Mouse (Mus musculus): ENCODE data around the gene Bicra. TPM values are rescaled to one million over a fixed set of nuclear protein-coding genes. Genes with fewer than 3 reads are reported as not detected.

The Bicra gene
- polyA plus RNA-seq, 1 experiment from 2014 or later = 8.3 TPM

- Histone ChIP-seq H3K9ac (replicated peaks; ENCODE audit: low read depth, low read length) (peak within 1 kb of the TSS; percentile 63), H3K4me3 (ENCODE audit: low read depth, low read length) (peak within 1 kb of the TSS; percentile 62), H3K27ac (ENCODE audit: low read length) (peak within 1 kb of the TSS; percentile 91), H3K9me3 (ENCODE audit: control insufficient read depth, low read depth, low read length) (no peaks in the 10 kb centered on the region), H3K27me3 (ENCODE audit: control insufficient read depth, insufficient read depth, low read length) (no peaks in the 10 kb centered on the region), H3K36me3 (ENCODE audit: control insufficient read depth, insufficient read depth, low read length) (peaks cover 38% of the 10 kb centered on the region), H3K4me1 (ENCODE audit: control insufficient read depth, insufficient read depth, low read length) (peaks cover 16% of the 10 kb centered on the region), H3K4me2 (replicated peaks; ENCODE audit: low read depth, low read length) (peak within 1 kb of the TSS; percentile 86)
- ATAC-seq (ENCODE audit: insufficient number of reproducible peaks, insufficient read depth, low FRiP score, low read depth) = peak; percentile 89
- WGBS = 2% methylated on average over 59 of the region's 59 CpGs
These were observed 101.8 kb downstream of the Bicra start, which contains the start of gene Nop53 for GRCm38 (mm10) chr7:15945721-15946536. TSS of gene Nop53 (minus strand) at chr7:15946074.

- Histone ChIP-seq H3K9ac (replicated peaks; ENCODE audit: low read depth, low read length) (peak overlapping the region; percentile 63), H3K4me3 (ENCODE audit: low read depth, low read length) (peak overlapping the region; percentile 62), H3K27ac (ENCODE audit: low read length) (no peak overlapping the region), H3K9me3 (ENCODE audit: control insufficient read depth, low read depth, low read length) (no peaks in the 10 kb centered on the region), H3K27me3 (ENCODE audit: control insufficient read depth, insufficient read depth, low read length) (no peaks in the 10 kb centered on the region), H3K4me2 (replicated peaks; ENCODE audit: low read depth, low read length) (peak overlapping the region; percentile 86), H3K36me3 (ENCODE audit: control insufficient read depth, insufficient read depth, low read length) (peaks cover 39% of the 10 kb centered on the region), H3K4me1 (ENCODE audit: control insufficient read depth, insufficient read depth, low read length) (peaks cover 16% of the 10 kb centered on the region)
- 9% methylated on average over 8 of the region's 8 CpGs for WGBS
- no peak for ATAC-seq (ENCODE audit: insufficient number of reproducible peaks, insufficient read depth, low FRiP score, low read depth)
These were observed 102.5 kb downstream of the Bicra start for GRCm38 (mm10) chr7:15945211-15945610.

- Histone ChIP-seq H3K36me3 (ENCODE audit: control insufficient read depth, insufficient read depth, low read length) (peaks cover 48% of the 10 kb centered on the region), H3K27me3 (ENCODE audit: control insufficient read depth, insufficient read depth, low read length) (no peaks in the 10 kb centered on the region), H3K4me2 (replicated peaks; ENCODE audit: low read depth, low read length) (no peak overlapping the region), H3K9me3 (ENCODE audit: control insufficient read depth, low read depth, low read length) (no peaks in the 10 kb centered on the region), H3K27ac (ENCODE audit: low read length) (no peak overlapping the region), H3K4me1 (ENCODE audit: control insufficient read depth, insufficient read depth, low read length) (peaks cover 16% of the 10 kb centered on the region), H3K4me3 (ENCODE audit: low read depth, low read length) (no peak overlapping the region), H3K9ac (replicated peaks; ENCODE audit: low read depth, low read length) (no peak overlapping the region; the same call in 1 of the 2 replicates)
- WGBS = 97% methylated on average over 1 of the region's 1 CpGs
- ATAC-seq (ENCODE audit: insufficient number of reproducible peaks, insufficient read depth, low FRiP score, low read depth) = no peak
These were observed 103.4 kb downstream of the Bicra start for GRCm38 (mm10) chr7:15944311-15944710.

- no peak for ATAC-seq (ENCODE audit: insufficient number of reproducible peaks, insufficient read depth, low FRiP score, low read depth)
- Histone ChIP-seq H3K9ac (replicated peaks; ENCODE audit: low read depth, low read length) (no peak overlapping the region), H3K4me3 (ENCODE audit: low read depth, low read length) (no peak overlapping the region), H3K36me3 (ENCODE audit: control insufficient read depth, insufficient read depth, low read length) (peaks cover 70% of the 10 kb centered on the region), H3K27me3 (ENCODE audit: control insufficient read depth, insufficient read depth, low read length) (no peaks in the 10 kb centered on the region), H3K4me2 (replicated peaks; ENCODE audit: low read depth, low read length) (no peak overlapping the region), H3K4me1 (ENCODE audit: control insufficient read depth, insufficient read depth, low read length) (no peaks in the 10 kb centered on the region), H3K27ac (ENCODE audit: low read length) (no peak overlapping the region), H3K9me3 (ENCODE audit: control insufficient read depth, low read depth, low read length) (no peaks in the 10 kb centered on the region; the same call in 1 of the 2 replicates)
- WGBS = 92% methylated on average over 3 of the region's 3 CpGs
These were observed 109.1 kb downstream of the Bicra start for GRCm38 (mm10) chr7:15938621-15939020.

- Histone ChIP-seq H3K4me2 (replicated peaks; ENCODE audit: low read depth, low read length) (no peak overlapping the region), H3K27ac (ENCODE audit: low read length) (no peak overlapping the region), H3K4me1 (ENCODE audit: control insufficient read depth, insufficient read depth, low read length) (no peaks in the 10 kb centered on the region), H3K9me3 (ENCODE audit: control insufficient read depth, low read depth, low read length) (no peaks in the 10 kb centered on the region; the same call in 1 of the 2 replicates), H3K36me3 (ENCODE audit: control insufficient read depth, insufficient read depth, low read length) (peaks cover 61% of the 10 kb centered on the region), H3K9ac (replicated peaks; ENCODE audit: low read depth, low read length) (no peak overlapping the region), H3K27me3 (ENCODE audit: control insufficient read depth, insufficient read depth, low read length) (no peaks in the 10 kb centered on the region), H3K4me3 (ENCODE audit: low read depth, low read length) (no peak overlapping the region)
- no peak for ATAC-seq (ENCODE audit: insufficient number of reproducible peaks, insufficient read depth, low FRiP score, low read depth)
- WGBS = 83% methylated on average over 5 of the region's 5 CpGs
These were observed 110.2 kb downstream of the Bicra start for GRCm38 (mm10) chr7:15937491-15937890.

GRCm38 (mm10) chr7:15933437-15934359 lies 114.0 kb downstream of the Bicra start:
- no peak overlapping the region; the same call in 1 of the 2 replicates for H3K27ac ChIP-seq (ENCODE audit: low read length)
- WGBS = 47% methylated on average over 16 of the region's 16 CpGs
- no peaks in the 10 kb centered on the region for H3K27me3 ChIP-seq (ENCODE audit: control insufficient read depth, insufficient read depth, low read length)
- H3K4me1 ChIP-seq (ENCODE audit: control insufficient read depth, insufficient read depth, low read length) = no peaks in the 10 kb centered on the region
- peaks cover 23% of the 10 kb centered on the region for H3K36me3 ChIP-seq (ENCODE audit: control insufficient read depth, insufficient read depth, low read length)
- no peak overlapping the region for H3K4me2 ChIP-seq (replicated peaks; ENCODE audit: low read depth, low read length)
- no peak; the same call in 1 of the 2 replicates for ATAC-seq (ENCODE audit: insufficient number of reproducible peaks, insufficient read depth, low FRiP score, low read depth)
- no peak overlapping the region for H3K4me3 ChIP-seq (ENCODE audit: low read depth, low read length)
- no peak overlapping the region for H3K9ac ChIP-seq (replicated peaks; ENCODE audit: low read depth, low read length)
- H3K9me3 ChIP-seq (ENCODE audit: control insufficient read depth, low read depth, low read length) = no peaks in the 10 kb centered on the region; the same call in 1 of the 2 replicates

- H3K27me3 ChIP-seq (ENCODE audit: control insufficient read depth, insufficient read depth, low read length) = no peaks in the 10 kb centered on the region
- peaks cover 3% of the 10 kb centered on the region; the same call in 1 of the 2 replicates for H3K36me3 ChIP-seq (ENCODE audit: control insufficient read depth, insufficient read depth, low read length)
- ATAC-seq (ENCODE audit: insufficient number of reproducible peaks, insufficient read depth, low FRiP score, low read depth) = no peak
- H3K9me3 ChIP-seq (ENCODE audit: control insufficient read depth, low read depth, low read length) = no peaks in the 10 kb centered on the region; the same call in 1 of the 2 replicates
- H3K27ac ChIP-seq (ENCODE audit: low read length) = no peak overlapping the region
- no peak overlapping the region for H3K4me2 ChIP-seq (replicated peaks; ENCODE audit: low read depth, low read length)
- no peak overlapping the region for H3K4me3 ChIP-seq (ENCODE audit: low read depth, low read length)
- 76% methylated on average over 3 of the region's 3 CpGs for WGBS
- H3K9ac ChIP-seq (replicated peaks; ENCODE audit: low read depth, low read length) = no peak overlapping the region
- H3K4me1 ChIP-seq (ENCODE audit: control insufficient read depth, insufficient read depth, low read length) = no peaks in the 10 kb centered on the region
These were observed 116.1 kb downstream of the Bicra start for GRCm38 (mm10) chr7:15931635-15932034.

- H3K9ac ChIP-seq (replicated peaks; ENCODE audit: low read depth, low read length) = no peak overlapping the region
- no peak for ATAC-seq (ENCODE audit: insufficient number of reproducible peaks, insufficient read depth, low FRiP score, low read depth)
- no peaks in the 10 kb centered on the region for H3K27me3 ChIP-seq (ENCODE audit: control insufficient read depth, insufficient read depth, low read length)
These were observed 117.2 kb downstream of the Bicra start for GRCm38 (mm10) chr7:15930543-15930942.

More at GRCm38 (mm10) chr7:15930543-15930942, 117.2 kb downstream of the Bicra start:
- no peaks in the 10 kb centered on the region for H3K9me3 ChIP-seq (ENCODE audit: control insufficient read depth, low read depth, low read length)
- no peak overlapping the region for H3K27ac ChIP-seq (ENCODE audit: low read length)
- 62% methylated on average over 2 of the region's 2 CpGs for WGBS
- H3K4me3 ChIP-seq (ENCODE audit: low read depth, low read length) = no peak overlapping the region
- no peak overlapping the region for H3K4me2 ChIP-seq (replicated peaks; ENCODE audit: low read depth, low read length)
- no peaks in the 10 kb centered on the region for H3K36me3 ChIP-seq (ENCODE audit: control insufficient read depth, insufficient read depth, low read length)
- no peaks in the 10 kb centered on the region for H3K4me1 ChIP-seq (ENCODE audit: control insufficient read depth, insufficient read depth, low read length)
